Mouse (Mus musculus): ENCODE results near the gene Defa17. TPM values are rescaled to one million over a fixed set of nuclear protein-coding genes. Genes with fewer than 3 reads are reported as not detected.
"Not testable (repeated sequence)": the region's sequence is repeated elsewhere in the genome, so short reads cannot be mapped to it uniquely, and the experiment has no call there.

Gene Defa17
- not detected for polyA plus RNA-seq (2017; shearing (Covaris generic))

GRCm38 (mm10) chr8:21655480-21655879 is at the start of gene Defa17:
Gene Defa17 (plus strand): TSS chr8:21655780.
- not testable (repeated sequence) for ATAC-seq

DNA sequence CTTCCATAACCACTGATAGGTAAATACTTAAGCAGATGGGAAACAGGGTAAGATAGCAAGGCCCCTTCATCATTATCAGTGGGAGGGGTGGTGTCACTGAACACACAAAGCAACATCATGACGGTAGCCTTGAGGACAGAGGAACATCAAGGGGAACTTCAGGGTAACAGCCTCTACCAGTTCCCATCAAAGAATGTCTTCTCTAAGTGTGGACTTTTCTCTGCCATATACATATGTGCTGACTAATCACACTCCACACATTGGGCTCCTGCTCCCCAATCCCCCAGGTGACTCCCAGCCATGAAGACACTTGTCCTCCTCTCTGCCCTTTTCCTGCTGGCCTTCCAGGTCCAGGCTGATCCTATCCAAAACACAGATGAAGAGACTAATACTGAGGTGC is 37.7 kb upstream of the Defa17 start, which contains the start of gene Defa26:
Gene Defa26 (plus strand): TSS at position 301 of the 400 bp plus-strand sequence.
- ATAC-seq, result not testable (repeated sequence)

- ATAC-seq, result not testable (repeated sequence)
These were observed 9.9 kb downstream of the Defa17 start, which contains the start of gene Defa34 for GRCm38 (mm10) chr8:21665497-21665896. Gene Defa34 (plus strand): TSS chr8:21665797.

DNA sequence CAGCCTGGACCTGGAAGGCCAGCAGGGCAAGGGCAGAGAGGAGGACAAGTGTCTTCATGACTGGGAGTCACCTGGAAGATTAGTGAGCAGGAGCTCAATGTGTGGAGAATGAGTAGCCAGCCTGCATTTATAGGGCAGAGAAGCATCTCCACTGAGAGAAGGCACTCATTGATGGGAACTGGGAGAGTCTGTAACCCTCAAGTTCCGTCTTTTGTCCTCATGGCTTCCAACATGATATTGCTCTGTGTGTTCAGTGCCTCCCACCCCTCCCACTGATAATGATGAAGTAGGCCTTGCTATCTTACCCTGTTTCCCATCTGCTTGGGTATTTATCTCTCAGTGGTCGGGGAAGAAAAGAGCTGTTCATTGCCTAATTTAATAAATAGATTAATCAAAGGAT is 48.0 kb downstream of the Defa17 start, which contains the start of gene AY761184:
Gene AY761184 (minus strand): TSS at position 101 of the 400 bp plus-strand sequence.
- not testable (repeated sequence) for ATAC-seq

Other genes starting within 250 kb of the Defa17 start
- not detected for gene Defa36, start 228.4 kb upstream of the Defa17 start, polyA plus RNA-seq (2017; shearing (Covaris generic))
- gene Gm7849, start 199.2 kb upstream of the Defa17 start, polyA plus RNA-seq (2017; shearing (Covaris generic)), result not detected
- not detected for gene Defa20, start 146.5 kb upstream of the Defa17 start, polyA plus RNA-seq (2017; shearing (Covaris generic))
- gene Defa32, start 126.7 kb upstream of the Defa17 start, polyA plus RNA-seq (2017; shearing (Covaris generic)), result not detected
- gene Defa37, start 90.4 kb upstream of the Defa17 start, polyA plus RNA-seq (2017; shearing (Covaris generic)), result not detected
- gene Defa28, start 72.8 kb upstream of the Defa17 start, polyA plus RNA-seq (2017; shearing (Covaris generic)), result not detected
- not detected for gene Gm7861, start 61.3 kb upstream of the Defa17 start, polyA plus RNA-seq (2017; shearing (Covaris generic))
- not detected for gene Defa26, start 37.6 kb upstream of the Defa17 start, polyA plus RNA-seq (2017; shearing (Covaris generic))
- not detected for gene Defa34, start 10.0 kb downstream of the Defa17 start, polyA plus RNA-seq (2017; shearing (Covaris generic))
- gene AY761184, start 47.9 kb downstream of the Defa17 start, polyA plus RNA-seq (2017; shearing (Covaris generic)), result not detected
- not detected for gene Defa24, start 78.7 kb downstream of the Defa17 start, polyA plus RNA-seq (2017; shearing (Covaris generic))
- not detected for gene Defb50, start 167.8 kb downstream of the Defa17 start, polyA plus RNA-seq (2017; shearing (Covaris generic))
- not detected for gene Defb2, start 184.1 kb downstream of the Defa17 start, polyA plus RNA-seq (2017; shearing (Covaris generic))
- gene Defb10, start 203.1 kb downstream of the Defa17 start, polyA plus RNA-seq (2017; shearing (Covaris generic)), result not detected
- gene Defb9, start 229.6 kb downstream of the Defa17 start, polyA plus RNA-seq (2017; shearing (Covaris generic)), result not detected